Mouse (Mus musculus): ENCODE results near the gene Rell1. TPM values are rescaled to one million over a fixed set of nuclear protein-coding genes. Genes with fewer than 3 reads are reported as not detected.

The Rell1 gene
- polyA plus RNA-seq, 1 experiment from 2014 or later = 8.5 TPM

DNA sequence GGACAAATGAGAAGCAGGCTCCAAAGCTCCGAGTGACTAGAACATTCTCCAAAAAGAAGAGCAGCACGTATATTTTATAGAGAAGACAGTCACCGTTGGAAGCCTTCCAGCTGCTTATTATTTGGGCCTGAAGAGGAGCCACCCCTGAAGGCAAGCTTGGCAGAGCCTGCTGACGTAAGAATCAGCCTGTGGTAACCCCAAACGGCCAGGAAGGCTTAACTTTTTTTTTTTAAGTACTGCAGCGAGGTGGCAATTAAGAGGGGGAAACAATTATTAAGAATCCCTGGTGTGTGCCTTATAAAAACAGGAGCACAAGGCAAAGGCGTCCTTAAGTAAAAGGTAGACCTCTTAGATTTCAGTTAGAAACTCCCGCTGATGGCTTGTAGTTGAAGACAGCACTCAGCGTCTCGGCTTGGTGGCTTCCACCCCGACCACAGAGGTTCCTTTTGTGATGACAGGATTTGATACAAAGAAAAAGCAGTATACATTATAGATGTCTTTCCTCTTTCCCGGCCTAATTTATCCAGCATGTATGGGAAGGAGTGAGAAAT lies 1.0 kb downstream of the Rell1 start:
- H3K9me3 ChIP-seq (replicated peaks) = no peaks in the 10 kb centered on the region
- peak overlapping the region; percentile 87 for H3K4me2 ChIP-seq
- no peak overlapping the region for H3K27ac ChIP-seq
- 0 out of 2 replicates have a peak, but pooled peaks cover 6% of the 10 kb centered on the region for H3K27me3 ChIP-seq (replicated peaks)
- H3K4me3 ChIP-seq = peak overlapping the region; percentile 74
- H3K9ac ChIP-seq = peak overlapping the region; percentile 80
- WGBS (ENCODE audit: insufficient replicate concordance) = 9% methylated on average over 12 of the region's 12 CpGs
- H3K4me1 ChIP-seq = peaks cover 36% of the 10 kb centered on the region
- no peak for ATAC-seq
- no peaks in the 10 kb centered on the region for H3K36me3 ChIP-seq

DNA sequence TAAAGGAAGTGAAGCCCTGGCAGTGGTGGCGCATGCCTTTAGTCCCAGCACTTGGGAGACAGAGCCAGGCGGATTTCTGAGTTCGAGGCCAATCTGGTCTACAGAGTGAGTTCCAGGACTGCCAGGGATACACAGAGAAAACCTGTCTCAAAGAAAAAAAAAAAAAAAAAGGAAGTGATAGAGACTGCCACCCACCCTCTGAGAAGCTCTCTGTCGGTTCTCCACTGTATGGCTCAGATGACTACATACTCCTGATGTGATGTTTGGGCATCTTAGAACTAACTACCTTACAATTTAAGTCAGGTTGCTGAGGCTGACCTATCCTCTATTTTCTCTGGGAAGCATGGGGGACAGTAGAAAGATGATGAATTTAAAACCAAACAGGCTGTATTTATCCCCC lies 2.3 kb downstream of the Rell1 start:
- ATAC-seq = no peak
- no peak overlapping the region for H3K27ac ChIP-seq

DNA sequence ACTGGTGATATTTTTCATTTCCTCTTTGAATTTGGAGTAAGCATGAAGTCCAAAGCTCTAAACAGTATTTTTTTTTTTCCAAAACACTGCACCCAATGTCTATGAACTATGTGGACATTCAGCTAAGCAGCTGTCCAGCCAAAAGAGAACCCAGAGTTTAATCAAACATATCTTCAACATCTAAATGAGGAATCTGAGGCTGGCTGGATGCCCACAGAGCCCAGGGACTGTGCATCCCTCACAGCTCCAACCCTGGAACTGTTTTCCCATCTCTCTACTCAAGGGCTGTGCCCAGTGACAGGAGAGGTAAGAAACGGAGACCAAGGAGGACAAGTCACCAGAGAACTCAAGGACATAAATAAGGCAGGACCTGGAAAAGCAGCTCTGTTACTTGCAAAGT lies 2.8 kb downstream of the Rell1 start:
- Histone ChIP-seq H3K4me2 (no peak overlapping the region), H3K27ac (no peak overlapping the region)
- WGBS (ENCODE audit: insufficient replicate concordance) = 82% methylated on average over 1 of the region's 1 CpGs

More for the DNA sequence above, 2.3 kb downstream of the Rell1 start:
- Histone ChIP-seq H3K9ac (no peak overlapping the region), H3K4me3 (no peak overlapping the region), H3K4me2 (0 out of 2 replicates have a peak overlapping the region, but pooled peaks have one; percentile 87), H3K4me1 (peaks cover 36% of the 10 kb centered on the region), H3K27me3 (replicated peaks) (0 out of 2 replicates have a peak, but pooled peaks cover 6% of the 10 kb centered on the region), H3K36me3 (no peaks in the 10 kb centered on the region), H3K9me3 (replicated peaks) (no peaks in the 10 kb centered on the region)
- WGBS (ENCODE audit: insufficient replicate concordance) = 65% methylated on average over 4 of the region's 4 CpGs

GRCm38 (mm10) chr5:63964576-63964975 lies 4.1 kb downstream of the Rell1 start:
- Histone ChIP-seq H3K4me1 (peaks cover 23% of the 10 kb centered on the region), H3K36me3 (no peaks in the 10 kb centered on the region), H3K27me3 (replicated peaks) (0 out of 2 replicates have a peak, but pooled peaks cover 6% of the 10 kb centered on the region), H3K9ac (no peak overlapping the region), H3K9me3 (replicated peaks) (no peaks in the 10 kb centered on the region), H3K4me3 (no peak overlapping the region), H3K4me2 (no peak overlapping the region), H3K27ac (no peak overlapping the region)
- no peak for ATAC-seq
- 65% methylated on average over 8 of the region's 8 CpGs for WGBS (ENCODE audit: insufficient replicate concordance)

More for the DNA sequence above, 2.8 kb downstream of the Rell1 start:
- H3K4me1 ChIP-seq = peaks cover 34% of the 10 kb centered on the region
- no peak overlapping the region for H3K4me3 ChIP-seq
- no peaks in the 10 kb centered on the region for H3K36me3 ChIP-seq
- H3K27me3 ChIP-seq (replicated peaks) = 0 out of 2 replicates have a peak, but pooled peaks cover 6% of the 10 kb centered on the region
- no peak for ATAC-seq
- H3K9me3 ChIP-seq (replicated peaks) = no peaks in the 10 kb centered on the region
- no peak overlapping the region for H3K9ac ChIP-seq

- H3K9me3 ChIP-seq (replicated peaks) = no peaks in the 10 kb centered on the region
- H3K4me3 ChIP-seq = no peak overlapping the region
These were observed 7.0 kb downstream of the Rell1 start for GRCm38 (mm10) chr5:63961726-63962125.

GRCm38 (mm10) chr5:63960565-63960964 lies 8.1 kb downstream of the Rell1 start:
- no peaks in the 10 kb centered on the region for H3K4me1 ChIP-seq
- 79% methylated on average over 10 of the region's 10 CpGs for WGBS (ENCODE audit: insufficient replicate concordance)
- no peak overlapping the region for H3K4me3 ChIP-seq
- H3K9me3 ChIP-seq (replicated peaks) = no peaks in the 10 kb centered on the region
- ATAC-seq = no peak
- H3K4me2 ChIP-seq = no peak overlapping the region
- no peak overlapping the region for H3K27ac ChIP-seq
- no peaks in the 10 kb centered on the region for H3K27me3 ChIP-seq (replicated peaks)
- H3K36me3 ChIP-seq = no peaks in the 10 kb centered on the region
- no peak overlapping the region for H3K9ac ChIP-seq

More at GRCm38 (mm10) chr5:63961726-63962125, 7.0 kb downstream of the Rell1 start:
- ATAC-seq = no peak
- WGBS (ENCODE audit: insufficient replicate concordance) = 62% methylated on average over 10 of the region's 10 CpGs
- Histone ChIP-seq H3K36me3 (no peaks in the 10 kb centered on the region), H3K4me2 (no peak overlapping the region), H3K9ac (no peak overlapping the region), H3K27ac (no peak overlapping the region), H3K27me3 (replicated peaks) (no peaks in the 10 kb centered on the region), H3K4me1 (0 out of 2 replicates have a peak, but pooled peaks cover 3% of the 10 kb centered on the region)

GRCm38 (mm10) chr5:63958963-63959708 lies 9.6 kb downstream of the Rell1 start:
- H3K27ac ChIP-seq = no peak overlapping the region
- no peak overlapping the region for H3K4me3 ChIP-seq
- H3K36me3 ChIP-seq = no peaks in the 10 kb centered on the region
- H3K4me2 ChIP-seq = no peak overlapping the region
- 51% methylated on average over 18 of the region's 18 CpGs for WGBS (ENCODE audit: insufficient replicate concordance)
- ATAC-seq = no peak
- H3K27me3 ChIP-seq (replicated peaks) = no peaks in the 10 kb centered on the region
- H3K9ac ChIP-seq = no peak overlapping the region
- no peaks in the 10 kb centered on the region for H3K9me3 ChIP-seq (replicated peaks)
- H3K4me1 ChIP-seq = no peaks in the 10 kb centered on the region

- no peaks in the 10 kb centered on the region for H3K9me3 ChIP-seq (replicated peaks)
- no peaks in the 10 kb centered on the region for H3K27me3 ChIP-seq (replicated peaks)
- H3K4me3 ChIP-seq = no peak overlapping the region
- H3K27ac ChIP-seq = no peak overlapping the region
- 77% methylated on average over 8 of the region's 8 CpGs for WGBS (ENCODE audit: insufficient replicate concordance)
- no peak overlapping the region for H3K4me2 ChIP-seq
- ATAC-seq = no peak
- H3K36me3 ChIP-seq = no peaks in the 10 kb centered on the region
- no peaks in the 10 kb centered on the region for H3K4me1 ChIP-seq
- H3K9ac ChIP-seq = no peak overlapping the region
These were observed 11.1 kb downstream of the Rell1 start for GRCm38 (mm10) chr5:63957607-63958006.

- peaks cover 7% of the 10 kb centered on the region for H3K4me1 ChIP-seq
- H3K27ac ChIP-seq = no peak overlapping the region
- H3K4me3 ChIP-seq = no peak overlapping the region
- H3K9me3 ChIP-seq (replicated peaks) = no peaks in the 10 kb centered on the region
- ATAC-seq = no peak
- 83% methylated on average over 11 of the region's 11 CpGs for WGBS (ENCODE audit: insufficient replicate concordance)
- no peaks in the 10 kb centered on the region for H3K36me3 ChIP-seq
- no peak overlapping the region for H3K4me2 ChIP-seq
- no peak overlapping the region for H3K9ac ChIP-seq
- no peaks in the 10 kb centered on the region for H3K27me3 ChIP-seq (replicated peaks)
These were observed 12.3 kb downstream of the Rell1 start for GRCm38 (mm10) chr5:63956411-63956810.

GRCm38 (mm10) chr5:63953401-63954032 lies 15.2 kb downstream of the Rell1 start:
- Histone ChIP-seq H3K27ac (no peak overlapping the region), H3K9ac (no peak overlapping the region), H3K4me1 (peaks cover 13% of the 10 kb centered on the region), H3K9me3 (replicated peaks) (no peaks in the 10 kb centered on the region), H3K36me3 (no peaks in the 10 kb centered on the region), H3K4me2 (no peak overlapping the region), H3K27me3 (replicated peaks) (no peaks in the 10 kb centered on the region), H3K4me3 (no peak overlapping the region)
- 80% methylated on average over 15 of the region's 15 CpGs for WGBS (ENCODE audit: insufficient replicate concordance)
- ATAC-seq = no peak

DNA sequence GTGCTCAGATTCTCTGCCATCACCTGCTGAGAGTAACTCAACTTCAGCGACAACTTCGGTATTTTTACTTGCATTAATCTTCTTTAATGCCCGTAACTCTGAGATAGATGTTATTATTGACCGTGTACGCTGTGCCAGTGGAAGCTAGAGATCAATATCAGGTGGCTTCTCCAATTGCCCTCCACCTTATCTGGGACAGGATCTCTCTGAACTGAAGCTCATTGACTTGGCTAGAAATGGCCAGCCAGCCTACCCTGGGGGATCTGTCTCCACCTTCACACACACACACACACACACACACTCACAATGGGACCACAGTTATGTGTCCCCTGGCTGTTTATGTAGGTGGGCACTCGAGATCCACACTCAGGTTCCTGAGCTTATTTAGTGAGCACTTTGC lies 16.7 kb downstream of the Rell1 start:
- H3K36me3 ChIP-seq = no peaks in the 10 kb centered on the region
- H3K4me1 ChIP-seq = peaks cover 13% of the 10 kb centered on the region
- no peaks in the 10 kb centered on the region for H3K27me3 ChIP-seq (replicated peaks)
- H3K4me3 ChIP-seq = no peak overlapping the region
- no peaks in the 10 kb centered on the region for H3K9me3 ChIP-seq (replicated peaks)
- 58% methylated on average over 6 of the region's 6 CpGs for WGBS (ENCODE audit: insufficient replicate concordance)
- ATAC-seq = no peak
- H3K27ac ChIP-seq = peak overlapping the region; percentile 48; the same call in 1 of the 2 replicates
- H3K9ac ChIP-seq = no peak overlapping the region
- no peak overlapping the region for H3K4me2 ChIP-seq

GRCm38 (mm10) chr5:63951421-63951911 lies 17.2 kb downstream of the Rell1 start:
- peak overlapping the region; percentile 48; the same call in 1 of the 2 replicates for H3K27ac ChIP-seq
- H3K4me1 ChIP-seq = peaks cover 13% of the 10 kb centered on the region
- H3K36me3 ChIP-seq = no peaks in the 10 kb centered on the region
- no peaks in the 10 kb centered on the region for H3K27me3 ChIP-seq (replicated peaks)
- no peaks in the 10 kb centered on the region for H3K9me3 ChIP-seq (replicated peaks)
- H3K4me3 ChIP-seq = no peak overlapping the region
- no peak overlapping the region for H3K9ac ChIP-seq
- no peak for ATAC-seq
- WGBS (ENCODE audit: insufficient replicate concordance) = 64% methylated on average over 11 of the region's 11 CpGs
- H3K4me2 ChIP-seq = no peak overlapping the region

All from liver, embryonic 12.5 days (tissue).